Mouse (Mus musculus): Measurements from ENCODE around the gene Acap2. TPM values are rescaled to one million over a fixed set of nuclear protein-coding genes. Genes with fewer than 3 reads are reported as not detected.
A peak's percentile ranks its signal among the peaks of the same experiment; 100 is the strongest.

Acap2 gene
- total and polyA plus RNA-seq, 3 experiments: 17.2 to 19.1 TPM; not detected in 1

GRCm38 (mm10) chr16:31165467-31165866 is 35.6 kb downstream of the Acap2 start:
- Histone ChIP-seq H3K9ac (ENCODE audit: control insufficient read depth, low read depth, low read length, poor library complexity, severe bottlenecking) (no peak overlapping the region), H3K79me2 (ENCODE audit: control insufficient read depth, insufficient read depth, low read length, poor library complexity) (peaks cover 19% of the 10 kb centered on the region), H3K27ac (ENCODE audit: control insufficient read depth, low read depth, low read length) (no peak overlapping the region), H3K9me3 (replicated peaks; ENCODE audit: insufficient read depth, low read length) (no peaks in the 10 kb centered on the region), H3K4me1 (ENCODE audit: control insufficient read depth in 1 of 2, insufficient read depth in 2 of 2, low read length in 2 of 2) (peaks cover 7 to 15% of the 10 kb centered on the region in 2 experiments; a peak in 3 of 4 replicates), H3K27me3 (ENCODE audit: control insufficient read depth in 1 of 2, insufficient read depth in 2 of 2, low read length in 2 of 2) (no peaks in the 10 kb centered on the region), H3K36me3 (ENCODE audit: control insufficient read depth in 1 of 2, insufficient read depth in 2 of 2, low read length in 2 of 2) (peaks cover 0 to 12% of the 10 kb centered on the region in 2 experiments; a peak in 2 of 4 replicates), H3K4me3 (ENCODE audit: control insufficient read depth in 1 of 2, insufficient read depth in 1 of 2, low read depth in 2 of 2, low read length in 2 of 2) (no peak overlapping the region)
- TF ChIP-seq TCF12 (IDR thresholded peaks at IDR 0.05; ENCODE audit: low read depth, low read length) (no peak), NRF1 (IDR thresholded peaks at IDR 0.05; ENCODE audit: insufficient read depth, low read depth, low read length, poor library complexity, severe bottlenecking) (no peak), USF2 (IDR thresholded peaks at IDR 0.05; ENCODE audit: borderline replicate concordance in 1 of 2, insufficient read depth in 1 of 2, low read depth in 1 of 2, low read length in 2 of 2) (no peak), CHD2 (IDR thresholded peaks at IDR 0.05; ENCODE audit: low read length) (no peak), GATA1 (IDR thresholded peaks at IDR 0.05; ENCODE audit: low read depth, low read length) (no peak), TBP (IDR thresholded peaks at IDR 0.05; ENCODE audit: low read depth, low read length) (no peak)
- DNase-seq (ENCODE audit: low read depth, low spot score): no peak

- no peaks in the 10 kb centered on the region for H3K27me3 ChIP-seq (ENCODE audit: control insufficient read depth in 1 of 2, insufficient read depth in 2 of 2, low read length in 2 of 2)
- no peak for DNase-seq (ENCODE audit: low read depth, low spot score)
- no peak overlapping the region for H3K27ac ChIP-seq (ENCODE audit: control insufficient read depth, low read depth, low read length)
- no peak overlapping the region for H3K9ac ChIP-seq (ENCODE audit: control insufficient read depth, low read depth, low read length, poor library complexity, severe bottlenecking)
- peaks cover 4 to 13% of the 10 kb centered on the region in 2 experiments; a peak in 3 of 4 replicates for H3K4me1 ChIP-seq (ENCODE audit: control insufficient read depth in 1 of 2, insufficient read depth in 2 of 2, low read length in 2 of 2)
- peaks cover 0 to 12% of the 10 kb centered on the region in 2 experiments; a peak in 2 of 4 replicates for H3K36me3 ChIP-seq (ENCODE audit: control insufficient read depth in 1 of 2, insufficient read depth in 2 of 2, low read length in 2 of 2)
- TF ChIP-seq RCOR1 (IDR thresholded peaks at IDR 0.05; ENCODE audit: low read depth, low read length) (no peak), USF2 (IDR thresholded peaks at IDR 0.05; ENCODE audit: borderline replicate concordance in 1 of 2, insufficient read depth in 1 of 2, low read depth in 1 of 2, low read length in 2 of 2) (no peak), TCF12 (IDR thresholded peaks at IDR 0.05; ENCODE audit: low read depth, low read length) (no peak), POLR2AphosphoS5 (IDR thresholded peaks at IDR 0.05; ENCODE audit: borderline replicate concordance, low read depth, low read length) (peak; percentile 50; the same call in 1 of the 2 replicates), ZC3H11A (IDR thresholded peaks at IDR 0.05; ENCODE audit: low read depth, low read length) (no peak), ETS1 (IDR thresholded peaks at IDR 0.05; ENCODE audit: low read depth, low read length) (no peak), KAT2A (conservative IDR thresholded peaks at IDR 0.05; ENCODE audit: low read depth, low read length) (no peak)
- H3K79me2 ChIP-seq (ENCODE audit: control insufficient read depth, insufficient read depth, low read length, poor library complexity): peaks cover 19% of the 10 kb centered on the region
- no peaks in the 10 kb centered on the region for H3K9me3 ChIP-seq (replicated peaks; ENCODE audit: insufficient read depth, low read length)
- no peak overlapping the region for H3K4me3 ChIP-seq (ENCODE audit: control insufficient read depth in 1 of 2, insufficient read depth in 1 of 2, low read depth in 2 of 2, low read length in 2 of 2)
Measured at GRCm38 (mm10) chr16:31164125-31164524, 36.9 kb downstream of the Acap2 start.

- no peaks in the 10 kb centered on the region for H3K27me3 ChIP-seq (ENCODE audit: control insufficient read depth in 1 of 2, insufficient read depth in 2 of 2, low read length in 2 of 2)
- no peaks in the 10 kb centered on the region for H3K9me3 ChIP-seq (replicated peaks; ENCODE audit: insufficient read depth, low read length)
- peaks cover 6% of the 10 kb centered on the region; the same call in 1 of the 2 replicates for H3K79me2 ChIP-seq (ENCODE audit: control insufficient read depth, insufficient read depth, low read length, poor library complexity)
- no peak overlapping the region for H3K9ac ChIP-seq (ENCODE audit: control insufficient read depth, low read depth, low read length, poor library complexity, severe bottlenecking)
- no peaks in the 10 kb centered on the region for H3K4me1 ChIP-seq (ENCODE audit: control insufficient read depth in 1 of 2, insufficient read depth in 2 of 2, low read length in 2 of 2)
- no peak overlapping the region for H3K4me3 ChIP-seq (ENCODE audit: control insufficient read depth in 1 of 2, insufficient read depth in 1 of 2, low read depth in 2 of 2, low read length in 2 of 2)
- no peak for DNase-seq (ENCODE audit: low read depth, low spot score)
- H3K27ac ChIP-seq (ENCODE audit: control insufficient read depth, low read depth, low read length): no peak overlapping the region
- H3K36me3 ChIP-seq (ENCODE audit: control insufficient read depth in 1 of 2, insufficient read depth in 2 of 2, low read length in 2 of 2): peaks cover 0 to 3% of the 10 kb centered on the region in 2 experiments; a peak in 2 of 4 replicates
- TF ChIP-seq GABPA (IDR thresholded peaks at IDR 0.05; ENCODE audit: low read depth, low read length): no peak
- no peak for TF ChIP-seq HCFC1 (IDR thresholded peaks at IDR 0.05; ENCODE audit: low read depth, low read length)
- no peak for TF ChIP-seq NRF1 (IDR thresholded peaks at IDR 0.05; ENCODE audit: insufficient read depth, low read depth, low read length, poor library complexity, severe bottlenecking)
- TF ChIP-seq USF2 (IDR thresholded peaks at IDR 0.05; ENCODE audit: borderline replicate concordance in 1 of 2, insufficient read depth in 1 of 2, low read depth in 1 of 2, low read length in 2 of 2): no peak
- TF ChIP-seq E2F4 (IDR thresholded peaks at IDR 0.05; ENCODE audit: borderline replicate concordance, low read depth, low read length): no peak
- TF ChIP-seq JUND (IDR thresholded peaks at IDR 0.05; ENCODE audit: low read depth, low read length): no peak
- no peak for TF ChIP-seq POLR2AphosphoS5 (IDR thresholded peaks at IDR 0.05; ENCODE audit: borderline replicate concordance, low read depth, low read length)
- TF ChIP-seq RCOR1 (IDR thresholded peaks at IDR 0.05; ENCODE audit: low read depth, low read length): no peak
- TF ChIP-seq RAD21 (IDR thresholded peaks at IDR 0.05; ENCODE audit: low read depth, low read length): no peak
- no peak for TF ChIP-seq USF1 (IDR thresholded peaks at IDR 0.05; ENCODE audit: low read depth, low read length)
- no peak for TF ChIP-seq MAZ (IDR thresholded peaks at IDR 0.05; ENCODE audit: low read depth, low read length)
- no peak for TF ChIP-seq KAT2A (conservative IDR thresholded peaks at IDR 0.05; ENCODE audit: low read depth, low read length)
- TF ChIP-seq SMC3 (IDR thresholded peaks at IDR 0.05; ENCODE audit: low read depth, low read length): no peak
- TF ChIP-seq ELF1 (IDR thresholded peaks at IDR 0.05; ENCODE audit: low read depth, low read length): no peak
- no peak for TF ChIP-seq MAFK (IDR thresholded peaks at IDR 0.05; ENCODE audit: borderline replicate concordance, low read depth, low read length)
- no peak for TF ChIP-seq ZC3H11A (IDR thresholded peaks at IDR 0.05; ENCODE audit: low read depth, low read length)
- TF ChIP-seq MAX (IDR thresholded peaks at IDR 0.05; ENCODE audit: low read length): no peak
- no peak for TF ChIP-seq ZMIZ1 (IDR thresholded peaks at IDR 0.05; ENCODE audit: low read depth, low read length)
- no peak for TF ChIP-seq MYB (IDR thresholded peaks at IDR 0.05; ENCODE audit: low read depth, low read length)
Measured at GRCm38 (mm10) chr16:31160486-31160885, 40.6 kb downstream of the Acap2 start.
